Comparison of ENCODE assay signal across 8 mouse cellular contexts in the genomic region with DNA sequence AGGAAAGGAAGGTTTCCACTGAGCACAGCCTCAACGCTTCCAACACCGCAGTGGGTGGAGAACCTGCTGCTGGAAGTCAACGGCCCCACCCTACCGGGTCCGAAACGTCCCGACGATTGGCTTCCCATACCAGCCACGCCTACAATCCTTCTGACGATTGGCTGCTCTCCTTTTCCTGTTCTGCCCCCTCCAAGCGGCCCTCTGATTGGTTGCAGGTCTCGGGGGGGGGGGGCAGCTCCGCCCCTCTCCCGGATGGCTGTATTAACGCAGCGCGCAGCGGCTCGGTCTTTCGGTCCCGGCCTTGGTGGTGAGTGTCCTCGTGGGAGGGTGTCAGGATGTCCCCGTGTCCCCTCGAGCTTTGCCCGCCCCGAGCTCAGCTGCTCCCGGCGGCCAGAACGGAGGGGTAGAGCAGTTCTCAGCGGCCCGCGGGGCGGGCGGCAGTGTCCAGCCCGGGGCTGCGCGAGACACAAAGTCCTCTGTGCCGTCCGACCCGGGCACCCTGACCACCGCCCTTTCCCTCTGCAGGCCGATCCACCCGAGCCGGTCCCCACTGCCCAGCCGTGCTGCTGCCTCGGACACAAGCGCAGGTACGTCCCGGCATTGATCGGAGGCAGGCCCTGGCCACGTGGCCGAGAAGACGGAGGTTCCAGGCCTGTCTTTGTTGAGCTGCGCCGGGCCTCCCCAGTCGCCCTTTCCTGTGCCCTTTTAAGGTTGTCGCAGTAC. TPM values are rescaled to one million over a fixed set of nuclear protein-coding genes. Genes with fewer than 3 reads are reported as not detected.
DNase-seq lines count a peak whose midpoint lies in the region; ATAC-seq lines count a peak whose summit lies in the region.

No protein-coding gene starts in this region.

- peak overlapping the region; percentile 71 for H3K4me2 ChIP-seq in lung, embryonic 16.5 days (ENCODE audit: low read depth, low read length)

- H3K4me3 ChIP-seq in lung, embryonic 16.5 days (ENCODE audit: low read length), result peak overlapping the region; percentile 97

- H3K4me1 ChIP-seq in lung, embryonic 16.5 days (replicated peaks; ENCODE audit: control insufficient read depth, insufficient read depth, low read length), result peaks cover 17% of the 10 kb centered on the region

- no peaks in the 10 kb centered on the region for H3K27me3 ChIP-seq in lung, embryonic 16.5 days (ENCODE audit: control insufficient read depth, insufficient read depth, low read depth, low read length)

- under 1% methylated on average over 57 of the region's 57 CpGs for WGBS in lung, embryonic 16.5 days

- H3K36me3 ChIP-seq in lung, embryonic 16.5 days (ENCODE audit: control insufficient read depth, insufficient read depth, low read length), result peaks cover 14% of the 10 kb centered on the region; the same call in 1 of the 2 replicates

- H3K9me3 ChIP-seq in lung, embryonic 16.5 days (ENCODE audit: control insufficient read depth, low read length), result no peaks in the 10 kb centered on the region

- peak overlapping the region; percentile 92 for H3K27ac ChIP-seq in lung, embryonic 16.5 days (ENCODE audit: low read length)

- peak; percentile 94 for DNase-seq in MEL-GATA-1-ER (ENCODE audit: extremely low read depth, low read depth)
- peak; percentile 91 for DNase-seq in cerebellum, adult 8-10 months
- DNase-seq in forelimb bud, embryonic 11.5 days (ENCODE audit: low read depth, low spot score), result peak; percentile 95
- DNase-seq in layer of hippocampus, adult 9-10 months (ENCODE audit: low spot score), result peak; percentile 84
- peak; percentile 69 for DNase-seq in ovary, postnatal 10 days (ENCODE audit: low spot score)
- DNase-seq in thymus, postnatal 10 days (ENCODE audit: low spot score in 2 of 2), result peak; percentile 86 to 91

- ATAC-seq in hematopoietic stem cell, adult 5-6 weeks (replicated peaks in 1 of 2; ENCODE audit: insufficient read depth in 1 of 2, low FRiP score in 2 of 2, low TSS enrichment in 1 of 2, low read depth in 1 of 2, poor library complexity in 2 of 2, severe bottlenecking in 2 of 2), result peak; percentile 99
- peak; percentile 96 for ATAC-seq in lung, embryonic 16.5 days (ENCODE audit: low read depth)

- peak overlapping the region; percentile 99 for H3K9ac ChIP-seq in lung, embryonic 16.5 days (ENCODE audit: low read length)

RNA-seq across cellular contexts. Expression of a gene that starts 24.8 kb away (rescaled TPM):
- total RNA-seq in hematopoietic stem cell, adult 5-6 weeks (2017), result 9.3 and 12.8 TPM in 2 replicates
- 50.7 and 52.3 TPM in 2 replicates for polyA plus RNA-seq in lung, embryonic 16.5 days (2015; fragmentation: Nextera tagmentation; extraction: Ambion mirVana)

Comparison
In these comparisons a context has a peak if more than half of its experiments do, and no peak if none do; other contexts are left out.
1. Peak in every context shown above with its lines: DNase-seq, ATAC-seq, H3K4me3 ChIP-seq and H3K27ac ChIP-seq.